Mouse (Mus musculus): ENCODE measurements around the gene Etv6. TPM values are rescaled to one million over a fixed set of nuclear protein-coding genes. Genes with fewer than 3 reads are reported as not detected.

The Etv6 gene
- polyA plus RNA-seq, 1 experiment = not detected

GRCm38 (mm10) chr6:134105514-134106201 is 70.2 kb downstream of the Etv6 start:
- WGBS = 54% methylated on average over 15 of the region's 15 CpGs
- Histone ChIP-seq H3K4me1 (ENCODE audit: control insufficient read depth, insufficient read depth, low read length) (peaks cover 6% of the 10 kb centered on the region; the same call in 1 of the 2 replicates), H3K4me3 (ENCODE audit: insufficient read depth, low read depth, low read length) (no peak overlapping the region), H3K27ac (ENCODE audit: insufficient read depth, low read depth, low read length) (no peak overlapping the region)
- TF ChIP-seq CTCF (IDR thresholded peaks at IDR 0.05; ENCODE audit: insufficient read depth, low read depth, low read length) = no peak
- no peak for TF ChIP-seq POLR2A (IDR thresholded peaks at IDR 0.05; ENCODE audit: insufficient read depth, low read depth, low read length)

GRCm38 (mm10) chr6:134107696-134108095 is 72.2 kb downstream of the Etv6 start:
- no peak overlapping the region for H3K27ac ChIP-seq (ENCODE audit: insufficient read depth, low read depth, low read length)
- no peak overlapping the region for H3K4me3 ChIP-seq (ENCODE audit: insufficient read depth, low read depth, low read length)
- WGBS = 65% methylated on average over 7 of the region's 7 CpGs
- H3K4me1 ChIP-seq (ENCODE audit: control insufficient read depth, insufficient read depth, low read length) = peaks cover 6% of the 10 kb centered on the region; the same call in 1 of the 2 replicates
- TF ChIP-seq CTCF (IDR thresholded peaks at IDR 0.05; ENCODE audit: insufficient read depth, low read depth, low read length) (no peak), POLR2A (IDR thresholded peaks at IDR 0.05; ENCODE audit: insufficient read depth, low read depth, low read length) (no peak)

- WGBS = 97% methylated on average over 1 of the region's 1 CpGs
- no peak for TF ChIP-seq CTCF (IDR thresholded peaks at IDR 0.05; ENCODE audit: insufficient read depth, low read depth, low read length)
- TF ChIP-seq POLR2A (IDR thresholded peaks at IDR 0.05; ENCODE audit: insufficient read depth, low read depth, low read length) = no peak
These were observed 74.2 kb downstream of the Etv6 start for GRCm38 (mm10) chr6:134109675-134110074.

GRCm38 (mm10) chr6:134110206-134110605 is 74.7 kb downstream of the Etv6 start:
- Histone ChIP-seq H3K4me3 (ENCODE audit: insufficient read depth, low read depth, low read length) (no peak overlapping the region), H3K4me1 (ENCODE audit: control insufficient read depth, insufficient read depth, low read length) (peaks cover 6% of the 10 kb centered on the region; the same call in 1 of the 2 replicates), H3K27ac (ENCODE audit: insufficient read depth, low read depth, low read length) (no peak overlapping the region)
- WGBS = 94% methylated on average over 5 of the region's 5 CpGs
- no peak for TF ChIP-seq CTCF (IDR thresholded peaks at IDR 0.05; ENCODE audit: insufficient read depth, low read depth, low read length)
- TF ChIP-seq POLR2A (IDR thresholded peaks at IDR 0.05; ENCODE audit: insufficient read depth, low read depth, low read length) = no peak

More at GRCm38 (mm10) chr6:134109675-134110074, 74.2 kb downstream of the Etv6 start:
- no peak overlapping the region for H3K27ac ChIP-seq (ENCODE audit: insufficient read depth, low read depth, low read length)
- peaks cover 6% of the 10 kb centered on the region; the same call in 1 of the 2 replicates for H3K4me1 ChIP-seq (ENCODE audit: control insufficient read depth, insufficient read depth, low read length)
- H3K4me3 ChIP-seq (ENCODE audit: insufficient read depth, low read depth, low read length) = no peak overlapping the region

DNA sequence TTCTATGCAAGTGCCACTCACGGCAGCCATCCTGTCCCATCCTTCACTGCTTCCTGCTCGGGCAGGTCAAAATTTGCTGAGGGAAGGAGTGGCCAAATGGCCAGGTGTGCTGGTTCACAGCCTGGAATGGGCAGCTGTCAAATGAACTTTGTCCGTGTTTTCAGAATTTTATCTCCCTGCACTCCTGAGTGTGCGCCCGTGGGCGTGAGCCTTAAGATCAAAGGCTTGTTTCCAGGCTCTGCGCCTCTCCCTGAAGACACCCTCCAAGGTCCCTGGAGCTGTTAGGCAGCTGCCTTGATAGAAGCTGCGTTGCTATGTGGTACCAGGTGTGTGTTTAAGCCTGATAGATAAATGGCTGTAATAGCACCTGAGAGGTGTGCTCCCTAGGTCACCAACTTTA is 76.1 kb downstream of the Etv6 start:
- 91% methylated on average over 8 of the region's 8 CpGs for WGBS
- no peak overlapping the region for H3K4me3 ChIP-seq (ENCODE audit: insufficient read depth, low read depth, low read length)
- H3K27ac ChIP-seq (ENCODE audit: insufficient read depth, low read depth, low read length) = no peak overlapping the region
- no peak for TF ChIP-seq POLR2A (IDR thresholded peaks at IDR 0.05; ENCODE audit: insufficient read depth, low read depth, low read length)
- no peak for TF ChIP-seq CTCF (IDR thresholded peaks at IDR 0.05; ENCODE audit: insufficient read depth, low read depth, low read length)
- no peaks in the 10 kb centered on the region for H3K4me1 ChIP-seq (ENCODE audit: control insufficient read depth, insufficient read depth, low read length)

DNA sequence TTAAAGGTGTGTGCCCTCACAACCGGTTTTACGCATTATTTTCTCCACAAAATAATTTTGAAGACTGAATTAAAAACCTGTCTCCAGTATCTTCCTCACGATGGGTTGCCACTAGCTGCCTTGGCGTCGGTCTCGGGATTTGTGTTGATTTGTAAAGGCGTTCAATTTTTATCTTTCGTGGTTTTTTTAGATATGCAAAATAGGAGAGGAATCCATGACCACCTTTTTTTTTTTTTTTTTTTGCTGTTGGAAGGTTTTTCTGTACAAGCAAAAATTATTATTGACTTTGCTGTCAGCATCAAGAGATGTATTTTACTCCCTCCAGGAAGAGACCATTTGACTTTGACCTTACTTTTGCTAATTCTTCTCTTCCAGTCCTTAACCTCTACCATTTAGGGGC is 77.3 kb downstream of the Etv6 start:
- Histone ChIP-seq H3K27ac (ENCODE audit: insufficient read depth, low read depth, low read length) (no peak overlapping the region), H3K4me1 (ENCODE audit: control insufficient read depth, insufficient read depth, low read length) (no peaks in the 10 kb centered on the region), H3K4me3 (ENCODE audit: insufficient read depth, low read depth, low read length) (no peak overlapping the region)
- WGBS = 97% methylated on average over 8 of the region's 8 CpGs
- no peak for TF ChIP-seq POLR2A (IDR thresholded peaks at IDR 0.05; ENCODE audit: insufficient read depth, low read depth, low read length)
- TF ChIP-seq CTCF (IDR thresholded peaks at IDR 0.05; ENCODE audit: insufficient read depth, low read depth, low read length) = no peak

DNA sequence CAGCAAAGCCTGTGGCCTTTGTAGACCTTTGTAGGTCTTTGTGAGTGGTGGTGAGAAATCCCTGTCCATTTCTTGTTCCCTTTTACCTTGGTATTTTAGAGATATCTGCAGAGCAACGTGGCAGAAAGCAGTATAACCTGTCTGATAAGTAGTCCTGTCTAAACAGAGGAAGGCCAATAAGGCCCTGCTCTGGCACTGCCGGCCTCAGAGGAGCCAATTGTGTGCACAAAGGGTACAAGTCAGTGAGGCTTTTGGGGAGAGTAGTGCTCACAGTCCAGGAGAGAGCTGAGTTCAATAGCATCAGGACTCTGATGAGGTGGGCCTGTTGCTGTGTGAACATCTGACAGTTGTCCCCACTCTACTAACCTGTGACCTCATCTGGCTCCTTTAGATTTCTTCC is 77.7 kb downstream of the Etv6 start:
- H3K27ac ChIP-seq (ENCODE audit: insufficient read depth, low read depth, low read length) = no peak overlapping the region
- no peaks in the 10 kb centered on the region for H3K4me1 ChIP-seq (ENCODE audit: control insufficient read depth, insufficient read depth, low read length)
- WGBS = 79% methylated on average over 2 of the region's 2 CpGs
- H3K4me3 ChIP-seq (ENCODE audit: insufficient read depth, low read depth, low read length) = no peak overlapping the region
- TF ChIP-seq CTCF (IDR thresholded peaks at IDR 0.05; ENCODE audit: insufficient read depth, low read depth, low read length) (no peak), POLR2A (IDR thresholded peaks at IDR 0.05; ENCODE audit: insufficient read depth, low read depth, low read length) (no peak)

GRCm38 (mm10) chr6:134115219-134115968 is 79.9 kb downstream of the Etv6 start:
- TF ChIP-seq CTCF (IDR thresholded peaks at IDR 0.05; ENCODE audit: insufficient read depth, low read depth, low read length) (no peak), POLR2A (IDR thresholded peaks at IDR 0.05; ENCODE audit: insufficient read depth, low read depth, low read length) (no peak)
- WGBS = 87% methylated on average over 14 of the region's 14 CpGs
- no peak overlapping the region for H3K27ac ChIP-seq (ENCODE audit: insufficient read depth, low read depth, low read length)
- H3K4me1 ChIP-seq (ENCODE audit: control insufficient read depth, insufficient read depth, low read length) = peaks cover 5% of the 10 kb centered on the region
- no peak overlapping the region for H3K4me3 ChIP-seq (ENCODE audit: insufficient read depth, low read depth, low read length)

- Histone ChIP-seq H3K27ac (ENCODE audit: insufficient read depth, low read depth, low read length) (no peak overlapping the region), H3K4me3 (ENCODE audit: insufficient read depth, low read depth, low read length) (no peak overlapping the region), H3K4me1 (ENCODE audit: control insufficient read depth, insufficient read depth, low read length) (peaks cover 9% of the 10 kb centered on the region)
- TF ChIP-seq POLR2A (IDR thresholded peaks at IDR 0.05; ENCODE audit: insufficient read depth, low read depth, low read length) (no peak), CTCF (IDR thresholded peaks at IDR 0.05; ENCODE audit: insufficient read depth, low read depth, low read length) (no peak)
- 94% methylated on average over 13 of the region's 13 CpGs for WGBS
These were observed 82.0 kb downstream of the Etv6 start for GRCm38 (mm10) chr6:134117380-134117938.
